Mouse (Mus musculus): Measurements from ENCODE around the gene Cabp1.

DNA sequence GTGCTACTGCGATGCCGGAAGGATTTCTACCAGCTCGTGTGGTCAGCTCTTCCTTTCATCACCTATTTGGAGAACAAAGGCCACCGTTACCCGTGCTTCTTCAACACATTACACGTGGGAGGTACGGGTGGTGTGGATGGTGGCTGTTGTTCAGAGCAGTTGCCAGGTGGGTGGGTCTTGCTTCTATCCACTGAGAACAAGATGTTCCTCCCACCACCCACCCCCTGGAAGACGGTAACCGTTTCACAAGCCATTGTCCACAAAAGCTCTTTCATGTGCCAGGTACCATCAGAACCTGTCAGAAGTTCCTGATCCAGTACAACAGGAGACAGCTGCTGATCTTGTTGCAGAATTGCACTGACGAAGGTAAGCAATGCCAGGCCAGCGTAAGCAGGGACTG lies 46.0 kb upstream of the Cabp1 start:
- TF ChIP-seq EP300 (IDR thresholded peaks at IDR 0.05; ENCODE audit: insufficient read depth, low read depth, low read length) (no peak), CTCF (IDR thresholded peaks at IDR 0.05; ENCODE audit: low read depth, low read length) (no peak)
